Mouse (Mus musculus) midbrain, embryonic 13.5 days (tissue): Measurements from ENCODE around the gene Gm19668. TPM values are rescaled to one million over a fixed set of nuclear protein-coding genes. Genes with fewer than 3 reads are reported as not detected.
"Not testable (repeated sequence)": the region's sequence is repeated elsewhere in the genome, so short reads cannot be mapped to it uniquely, and the experiment has no call there.

Source experiments
- ATAC-seq: fragments of 200-750 bp; cut with Nextera tagmentation; 2 replicates; pipeline ENCODE4 v1.8.0; 2017; ENCODE audit warnings: mild to moderate bottlenecking, moderate TSS enrichment, moderate library complexity
- H3K27ac ChIP-seq: fragments of 300-500 bp; sonication (generic); 2 replicates; pipeline ENCODE4 v1.5.1; 2015; ENCODE audit warnings: inconsistent platforms, mild to moderate bottlenecking, moderate library complexity
- H3K27me3 ChIP-seq: fragments of 300-500 bp; sonication (generic); 2 replicates; pipeline ENCODE4 v1.6.1; 2015; ENCODE audit warnings: mild to moderate bottlenecking, inconsistent platforms
- H3K36me3 ChIP-seq: fragments of 300-500 bp; sonication (generic); 2 replicates; pipeline ENCODE4 v1.6.1; 2015; ENCODE audit warnings: mild to moderate bottlenecking, inconsistent platforms
- H3K4me1 ChIP-seq: fragments of 300-500 bp; sonication (generic); replicated peaks from 2 replicates; pipeline ENCODE4 v1.6.1; 2015; ENCODE audit warnings: inconsistent platforms
- H3K4me2 ChIP-seq: fragments of 300-500 bp; sonication (generic); replicated peaks from 2 replicates; pipeline ENCODE4 v1.6.1; 2015; ENCODE audit warnings: moderate library complexity, mild to moderate bottlenecking, inconsistent platforms
- H3K4me3 ChIP-seq: fragments of 300-500 bp; sonication (generic); replicated peaks from 2 replicates; pipeline ENCODE4 v1.5.1; 2015; ENCODE audit warnings: mild to moderate bottlenecking, inconsistent platforms
- H3K9ac ChIP-seq: fragments of 300-500 bp; sonication (generic); replicated peaks from 2 replicates; pipeline ENCODE4 v1.6.1; 2015; ENCODE audit warnings: mild to moderate bottlenecking, inconsistent platforms
- H3K9me3 ChIP-seq: fragments of 300-500 bp; sonication (generic); 2 replicates; pipeline ENCODE4 v1.6.1; 2016; ENCODE audit warnings: mild to moderate bottlenecking, inconsistent platforms
- WGBS: fragments of 180-500 bp; shearing (Covaris S2); methylation state at CpG from one replicate; pipeline ENCODE4 v1.1.7; 2015; 5-methylcytosine and 5-hydroxymethylcytosine counted together
- polyA plus RNA-seq: library from polyadenylated mRNA; unstranded; fragments of >200 nt; fragmentation: Nextera tagmentation; extraction: Ambion mirVana; gene quantifications from 2 replicates; pipeline ENCODE4 v1.2.1, GENCODE M21; 2015

Gene Gm19668
- polyA plus RNA-seq, 1 experiment from 2014 or later = not detected

- H3K27ac ChIP-seq, ATAC-seq, H3K9ac ChIP-seq, H3K27me3 ChIP-seq, H3K36me3 ChIP-seq, H3K4me3 ChIP-seq, H3K4me2 ChIP-seq, H3K9me3 ChIP-seq, H3K4me1 ChIP-seq: not testable (repeated sequence)
- 70% methylated on average over 1 of the region's 1 CpGs for WGBS
Measured at GRCm38 (mm10) chr10:77759582-77759981, 39.4 kb downstream of the Gm19668 start, which contains the start of gene Gm3233. Gene Gm3233, minus strand, starts transcription at chr10:77759682.

GRCm38 (mm10) chr10:77753448-77753847, 45.5 kb downstream of the Gm19668 start:
- no peaks in the 10 kb centered on the region for H3K27me3 ChIP-seq
- H3K27ac ChIP-seq = no peak overlapping the region
- 0 out of 2 replicates have a peak, but pooled peaks cover 6% of the 10 kb centered on the region for H3K4me1 ChIP-seq
- H3K4me3 ChIP-seq = no peak overlapping the region
- no peak for ATAC-seq
- no peaks in the 10 kb centered on the region for H3K9me3 ChIP-seq
- H3K4me2 ChIP-seq = no peak overlapping the region
- H3K9ac ChIP-seq = no peak overlapping the region
- H3K36me3 ChIP-seq = no peaks in the 10 kb centered on the region

- H3K27me3 ChIP-seq, H3K4me1 ChIP-seq, H3K36me3 ChIP-seq, ATAC-seq, H3K9me3 ChIP-seq, H3K27ac ChIP-seq, H3K4me3 ChIP-seq, H3K9ac ChIP-seq, H3K4me2 ChIP-seq: not testable (repeated sequence)
- 65% methylated on average over 3 of the region's 3 CpGs for WGBS
Measured at GRCm38 (mm10) chr10:77752312-77752711, 46.6 kb downstream of the Gm19668 start.

GRCm38 (mm10) chr10:77751254-77751653, 47.7 kb downstream of the Gm19668 start, which contains the start of gene Gm9736:
Gene Gm9736, minus strand, starts transcription at chr10:77751354.
- not testable (repeated sequence) for H3K9ac ChIP-seq, H3K27me3 ChIP-seq, ATAC-seq, H3K4me1 ChIP-seq, H3K9me3 ChIP-seq, H3K4me2 ChIP-seq, H3K4me3 ChIP-seq, H3K36me3 ChIP-seq
- WGBS = 50% methylated on average over 1 of the region's 1 CpGs
- peak within 1 kb of the TSS; percentile 35; the same call in 1 of the 2 replicates for H3K27ac ChIP-seq

GRCm38 (mm10) chr10:77750686-77751085, 48.2 kb downstream of the Gm19668 start:
- not testable (repeated sequence) for H3K9me3 ChIP-seq, H3K27me3 ChIP-seq, H3K9ac ChIP-seq, H3K4me1 ChIP-seq, ATAC-seq, H3K27ac ChIP-seq, H3K36me3 ChIP-seq, H3K4me3 ChIP-seq, H3K4me2 ChIP-seq
- WGBS = 85% methylated on average over 1 of the region's 1 CpGs

Other genes starting within 250 kb of the Gm19668 start
- 57.5 and 59.0 TPM in 2 replicates for gene Pttg1ip, start 217.4 kb downstream of the Gm19668 start, polyA plus RNA-seq
- 302 and 320 TPM in 2 replicates for gene Sumo3, start 193.0 kb downstream of the Gm19668 start, polyA plus RNA-seq
- 2.5 TPM in 1 of 2 replicates, not detected in the other for gene Gm49325, start 192.9 kb downstream of the Gm19668 start, polyA plus RNA-seq
- 89.8 and 95.5 TPM in 2 replicates for gene Ube2g2, start 176.9 kb downstream of the Gm19668 start, polyA plus RNA-seq
- gene Tspear, start 112.6 kb downstream of the Gm19668 start, polyA plus RNA-seq = 0.67 and 1.2 TPM in 2 replicates
- not detected in 2 replicates for gene Gm19402, start 108.4 kb downstream of the Gm19668 start, polyA plus RNA-seq
- not detected in 2 replicates for gene Gm9508, start 101.9 kb downstream of the Gm19668 start, polyA plus RNA-seq
- not detected in 2 replicates for gene Gm10272, start 92.5 kb downstream of the Gm19668 start, polyA plus RNA-seq
- gene Gm10024, start 87.7 kb downstream of the Gm19668 start, polyA plus RNA-seq = not detected in 2 replicates
- not detected in 2 replicates for gene Gm10142, start 83.3 kb downstream of the Gm19668 start, polyA plus RNA-seq
- gene Krtap12-1, start 78.5 kb downstream of the Gm19668 start, polyA plus RNA-seq = not detected in 2 replicates
- gene Gm10100, start 72.6 kb downstream of the Gm19668 start, polyA plus RNA-seq = not detected in 2 replicates
- not detected in 2 replicates for gene Gm18596, start 56.5 kb downstream of the Gm19668 start, polyA plus RNA-seq
- gene Gm9736, start 47.8 kb downstream of the Gm19668 start, polyA plus RNA-seq = not detected in 2 replicates
- not detected in 2 replicates for gene Gm3233, start 39.5 kb downstream of the Gm19668 start, polyA plus RNA-seq
- not detected in 2 replicates for gene Gm3238, start 27.8 kb downstream of the Gm19668 start, polyA plus RNA-seq
- gene Gm7138, start 22.2 kb downstream of the Gm19668 start, polyA plus RNA-seq = not detected in 2 replicates
- gene Gm3250, start 16.6 kb downstream of the Gm19668 start, polyA plus RNA-seq = not detected in 2 replicates
- gene Gm7137, start 10.9 kb downstream of the Gm19668 start, polyA plus RNA-seq = not detected in 2 replicates
- not detected in 2 replicates for gene Gm9639, start 4.1 kb downstream of the Gm19668 start, polyA plus RNA-seq
- not detected in 2 replicates for gene Gm9507, start 12.7 kb upstream of the Gm19668 start, polyA plus RNA-seq
- gene Gm2696, start 15.5 kb upstream of the Gm19668 start, polyA plus RNA-seq = not detected in 2 replicates
- not detected in 2 replicates for gene Krtap10-4, start 28.0 kb upstream of the Gm19668 start, polyA plus RNA-seq
- gene Krtap10-10, start 36.8 kb upstream of the Gm19668 start, polyA plus RNA-seq = not detected in 2 replicates
- not detected in 2 replicates for gene Gm36176, start 47.7 kb upstream of the Gm19668 start, polyA plus RNA-seq
- not detected in 2 replicates for gene Gm10318, start 53.7 kb upstream of the Gm19668 start, polyA plus RNA-seq
- not detected in 2 replicates for gene Gm3285, start 62.8 kb upstream of the Gm19668 start, polyA plus RNA-seq
- 9.8 and 10.3 TPM in 2 replicates for gene Lrrc3, start 103.4 kb upstream of the Gm19668 start, polyA plus RNA-seq
- gene Trpm2, start 171.4 kb upstream of the Gm19668 start, polyA plus RNA-seq = 2.7 and 3.3 TPM in 2 replicates
- 32.4 and 36.8 TPM in 2 replicates for gene 1810043G02Rik, start 179.4 kb upstream of the Gm19668 start, polyA plus RNA-seq
- gene Pfkl, start 210.9 kb upstream of the Gm19668 start, polyA plus RNA-seq = 96.9 and 106 TPM in 2 replicates
- gene Dnmt3l, start 242.8 kb upstream of the Gm19668 start, polyA plus RNA-seq = not detected in 2 replicates
- 0.10 and 0.24 TPM in 2 replicates for gene Aire, start 244.5 kb upstream of the Gm19668 start, polyA plus RNA-seq